Mouse (Mus musculus) thymus, postnatal 10 days (tissue): ENCODE measurements around the gene Wfdc6b.
"Not testable (repeated sequence)": the region's sequence is repeated elsewhere in the genome, so short reads cannot be mapped to it uniquely, and the experiment has no call there.

Source experiments
- DNase-seq, 2 experiments: peaks; one replicate each; pipeline ENCODE4 v3.0.0; 2021; ENCODE audit warnings: low spot score in 2 of 2

Wfdc6b gene

GRCm38 (mm10) chr2:164613471-164613870 is at the start of gene Wfdc6b, which contains the start of gene Wfdc8:
Gene Wfdc6b (plus strand): TSS chr2:164613522.
Gene Wfdc8 (minus strand): TSS chr2:164613626.
- DNase-seq = not testable (repeated sequence)

DNA sequence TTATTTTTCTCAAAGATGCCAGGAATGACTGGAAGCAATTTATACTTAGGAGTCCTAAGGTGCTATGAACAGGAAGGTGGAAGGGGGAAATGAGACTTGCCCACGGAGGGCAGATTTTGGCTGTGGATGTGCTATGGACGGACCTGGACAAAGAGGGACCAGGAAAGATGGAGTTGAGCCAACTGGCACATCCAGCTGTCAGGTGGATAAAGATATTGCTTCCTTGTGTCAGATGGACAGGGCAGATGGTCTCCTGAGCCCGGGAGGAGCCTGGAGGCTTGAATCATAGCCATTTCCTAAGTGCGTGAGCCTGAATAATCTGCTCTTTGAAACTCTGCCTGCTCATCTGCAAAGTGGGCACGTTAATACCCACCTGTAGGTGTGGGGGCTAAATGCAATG is 49.0 kb upstream of the Wfdc6b start:
- no peak for DNase-seq

- DNase-seq = no peak
Measured at GRCm38 (mm10) chr2:164566997-164567396, 46.3 kb upstream of the Wfdc6b start.

- no peak for DNase-seq
Measured at GRCm38 (mm10) chr2:164567460-164567859, 45.9 kb upstream of the Wfdc6b start.

GRCm38 (mm10) chr2:164573359-164573758 is 40.0 kb upstream of the Wfdc6b start, which contains the start of gene Spint3:
Gene Spint3 (minus strand): TSS chr2:164573459.
- DNase-seq = not testable (repeated sequence)

DNA sequence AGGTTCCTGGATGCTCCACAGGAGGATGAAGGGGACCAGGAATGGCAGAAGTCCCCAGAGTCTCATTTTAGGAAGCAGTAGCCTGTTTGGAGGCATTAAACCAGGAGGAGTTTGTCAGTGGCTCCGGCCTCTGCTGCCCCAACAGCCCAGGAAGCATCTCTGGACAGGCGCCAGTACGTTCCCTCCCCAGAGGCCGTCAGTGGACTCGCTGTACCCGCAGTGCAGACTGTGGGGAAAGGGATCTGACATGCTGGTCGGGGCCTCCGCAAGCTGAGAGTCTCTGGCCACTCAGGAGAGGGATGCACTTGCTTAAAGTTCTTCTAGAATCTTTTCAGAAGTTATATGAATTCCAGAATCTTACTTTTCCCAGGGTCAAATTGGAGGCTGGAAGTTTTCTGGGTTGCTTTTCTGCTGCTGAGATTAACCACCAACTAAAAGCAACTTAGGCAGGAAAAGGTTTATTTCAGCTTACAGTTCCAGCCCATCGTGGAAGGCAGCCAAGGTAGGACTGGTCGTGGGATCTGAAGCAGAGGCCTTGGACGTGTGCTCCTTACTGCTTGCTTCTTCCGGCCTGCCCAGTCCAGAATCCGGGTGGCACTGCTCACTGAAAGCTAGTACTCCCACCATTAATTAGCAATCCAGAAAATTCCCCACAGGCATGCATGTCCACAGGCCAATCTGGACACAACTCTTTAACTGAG is 28.1 kb upstream of the Wfdc6b start, which contains the start of gene Wfdc6a:
Gene Wfdc6a (minus strand): TSS at position 423 of the 701 bp plus-strand sequence.
- DNase-seq = not testable (repeated sequence)

GRCm38 (mm10) chr2:164592014-164592413 is 21.3 kb upstream of the Wfdc6b start:
- DNase-seq = peak in 1 of 2 experiments; percentile 9

- DNase-seq = no peak
Measured at GRCm38 (mm10) chr2:164593494-164593893, 19.8 kb upstream of the Wfdc6b start, which contains the start of gene Eppin. Gene Eppin (minus strand): TSS chr2:164593594.

GRCm38 (mm10) chr2:164600179-164600578 is 13.1 kb upstream of the Wfdc6b start:
- DNase-seq = no peak

DNA sequence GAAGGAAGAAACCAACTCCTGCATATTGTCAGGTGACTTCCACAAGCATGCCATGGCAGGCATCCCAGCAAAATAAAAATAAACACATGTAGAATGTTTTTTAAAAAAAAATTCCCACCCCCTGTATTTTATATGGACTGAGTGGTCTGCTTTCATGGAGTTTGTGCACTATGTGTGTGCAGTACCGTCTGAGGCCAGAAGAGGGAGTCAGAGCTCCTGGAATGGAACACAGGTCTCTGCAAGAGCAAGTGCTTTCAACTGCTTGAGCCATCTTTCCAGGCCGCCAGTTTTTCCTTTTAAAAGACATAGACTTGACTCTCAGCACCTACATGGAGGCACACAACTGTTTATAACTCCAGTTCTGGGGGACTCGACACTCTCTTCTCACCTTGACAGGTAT is 9.8 kb upstream of the Wfdc6b start:
- no peak for DNase-seq

DNA sequence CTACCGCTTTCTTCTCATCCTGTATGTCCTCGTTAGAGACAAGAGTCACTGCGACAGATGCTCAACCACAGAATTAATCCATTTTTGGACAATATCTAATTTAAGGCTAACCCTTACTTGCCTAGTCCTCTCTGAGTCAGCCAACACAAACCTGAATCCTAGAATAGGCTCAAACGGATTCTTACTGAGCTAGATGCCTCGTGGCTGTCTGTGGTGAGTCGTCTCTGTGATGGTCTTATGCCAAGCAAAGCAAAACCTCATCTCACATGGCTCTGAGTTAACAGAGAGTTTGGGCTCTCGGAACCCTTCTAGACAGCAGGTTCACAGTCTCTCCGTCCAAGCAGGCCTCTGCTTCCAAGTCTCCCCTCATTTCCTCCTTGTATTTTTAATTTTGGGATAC is 8.9 kb upstream of the Wfdc6b start:
- no peak for DNase-seq

DNA sequence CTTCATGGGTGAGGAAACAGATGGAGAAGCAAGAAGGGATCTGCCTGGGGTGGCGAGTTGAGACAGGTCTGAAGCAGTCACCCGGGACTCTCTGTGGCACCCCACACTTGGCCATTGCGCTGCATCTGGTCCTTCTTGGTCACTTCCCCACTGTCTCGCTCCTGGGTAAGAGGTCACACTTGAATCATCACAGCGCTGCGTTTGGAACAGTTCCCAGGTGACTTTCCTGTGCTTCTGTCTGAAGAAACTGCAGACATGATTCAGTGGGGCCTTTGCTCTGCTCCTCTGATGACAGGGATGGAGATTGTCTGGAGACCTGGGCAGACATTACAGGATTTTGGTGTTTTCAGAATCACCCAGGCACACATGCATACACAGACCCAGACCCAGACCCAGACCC is 4.5 kb upstream of the Wfdc6b start:
- DNase-seq = no peak

DNA sequence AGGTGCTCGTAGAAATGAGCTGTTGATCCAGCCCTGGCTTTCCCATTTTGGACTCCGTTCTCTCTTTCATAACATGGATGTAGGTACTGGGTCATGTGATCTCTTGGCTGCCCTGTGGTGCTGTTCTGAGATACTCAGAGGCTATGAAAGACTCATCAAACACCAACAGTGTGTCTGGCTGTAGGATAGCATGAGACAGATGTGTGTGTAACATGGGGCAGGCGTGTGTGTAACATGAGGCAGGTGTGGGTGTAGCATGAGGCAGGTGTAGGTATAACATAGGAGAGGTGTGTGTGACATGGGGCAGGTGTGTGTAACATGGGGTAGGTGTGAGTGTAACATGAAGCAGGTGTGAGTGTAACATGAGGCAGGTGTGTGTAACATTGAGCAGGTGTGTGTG is 2.1 kb downstream of the Wfdc6b start:
- DNase-seq = no peak

GRCm38 (mm10) chr2:164619050-164619449 is 5.7 kb downstream of the Wfdc6b start:
- no peak for DNase-seq

- no peak for DNase-seq
Measured at GRCm38 (mm10) chr2:164621775-164622174, 8.5 kb downstream of the Wfdc6b start.

GRCm38 (mm10) chr2:164635266-164635665 is 21.9 kb downstream of the Wfdc6b start:
- peak in 1 of 2 experiments; percentile 8 for DNase-seq

DNA sequence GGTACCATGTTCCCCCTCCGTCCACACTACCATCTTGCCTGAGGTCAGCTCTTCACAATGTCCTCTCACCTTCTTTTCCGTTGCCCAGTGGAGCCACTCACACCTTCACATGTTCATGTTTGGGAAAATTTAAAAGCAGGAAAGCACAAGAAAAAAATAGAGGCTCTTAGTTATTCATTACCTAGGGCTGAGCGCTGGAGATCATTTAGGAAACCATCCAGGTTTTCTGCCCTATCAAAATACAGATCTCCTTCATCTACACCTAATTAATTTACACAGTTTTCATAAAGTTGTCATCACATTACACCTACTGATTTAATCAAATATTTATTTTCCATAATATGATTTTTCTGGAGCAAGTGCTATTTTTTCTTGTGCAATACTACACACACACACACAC is 25.4 kb downstream of the Wfdc6b start, which contains the start of gene Wfdc16:
Gene Wfdc16 (minus strand): TSS at position 101 of the 400 bp plus-strand sequence.
- no peak for DNase-seq

DNA sequence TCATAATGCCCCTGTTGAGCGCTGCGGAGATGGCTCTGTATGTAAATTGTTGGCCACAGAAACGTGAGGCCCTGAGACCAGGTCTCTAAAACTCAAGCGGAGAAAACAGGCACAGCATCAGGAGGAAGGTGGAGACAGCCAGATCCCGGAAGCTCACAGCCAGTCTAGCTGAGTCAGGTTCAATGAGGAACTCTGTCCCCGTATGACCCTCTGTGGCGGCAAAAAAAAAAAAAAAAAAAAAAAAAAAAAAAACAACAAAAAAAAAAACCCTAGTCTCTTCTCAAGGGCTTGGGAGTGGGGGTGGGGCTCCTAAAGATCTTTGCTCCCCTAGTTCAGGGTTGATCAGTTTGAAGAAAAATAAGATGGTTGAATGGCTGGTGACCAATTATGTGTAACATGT is 27.8 kb downstream of the Wfdc6b start:
- DNase-seq = no peak

GRCm38 (mm10) chr2:164641881-164642673 is 28.8 kb downstream of the Wfdc6b start:
- no peak for DNase-seq

- peak in 1 of 2 experiments; percentile 48 for DNase-seq
Measured at GRCm38 (mm10) chr2:164655858-164656257, 42.5 kb downstream of the Wfdc6b start, which contains the start of gene Wfdc10. Gene Wfdc10 (plus strand): TSS chr2:164656046.

DNA sequence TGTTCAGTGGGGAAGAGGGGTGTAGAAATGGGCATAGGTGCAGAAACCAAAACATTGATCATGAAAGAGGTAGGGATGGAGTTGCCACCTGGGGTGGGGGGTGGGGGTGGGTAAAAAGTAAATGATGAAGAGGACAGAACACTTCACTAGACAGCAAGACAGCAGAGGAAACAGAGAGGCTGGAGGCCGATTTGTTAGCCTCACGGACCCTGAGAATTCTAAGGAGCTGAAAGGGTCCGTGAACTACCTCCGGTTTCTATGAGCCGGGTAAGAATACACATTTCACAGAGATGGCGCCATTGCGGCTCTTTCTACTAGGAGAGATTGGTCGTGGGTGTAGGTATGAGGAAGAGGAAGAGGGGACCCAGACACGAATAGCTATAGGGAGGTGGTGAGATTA is 43.2 kb downstream of the Wfdc6b start, which contains the start of gene Wfdc9:
Gene Wfdc9 (minus strand): TSS at position 101 of the 400 bp plus-strand sequence.
- no peak for DNase-seq

DNA sequence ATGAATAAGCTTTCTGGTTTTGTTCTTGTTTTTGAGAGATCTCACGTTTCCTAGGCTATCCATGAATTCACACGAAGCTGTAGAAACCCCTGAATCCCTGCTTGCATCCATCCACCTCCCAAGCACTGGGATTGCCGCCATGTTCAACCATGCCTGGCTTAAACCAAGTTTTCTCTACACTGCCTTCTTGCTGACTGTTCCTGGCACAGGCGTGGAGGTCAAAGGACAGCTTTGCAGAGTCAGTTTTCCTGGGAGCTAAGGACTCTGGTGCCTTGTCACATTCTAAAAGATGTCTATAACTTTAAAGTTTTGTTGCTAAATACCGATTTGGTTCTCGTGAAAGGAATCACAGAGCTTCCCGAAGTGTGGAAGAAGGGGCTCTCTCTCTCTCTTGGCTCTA is 51.5 kb downstream of the Wfdc6b start:
- DNase-seq = no peak
